Mouse (Mus musculus): ENCODE results near the gene Krtap26-1. TPM values are rescaled to one million over a fixed set of nuclear protein-coding genes. Genes with fewer than 3 reads are reported as not detected.

The Krtap26-1 gene
- not detected in 2 replicates for polyA plus RNA-seq (2012; rRNA removed; ENCODE audit: low replicate concordance)

DNA sequence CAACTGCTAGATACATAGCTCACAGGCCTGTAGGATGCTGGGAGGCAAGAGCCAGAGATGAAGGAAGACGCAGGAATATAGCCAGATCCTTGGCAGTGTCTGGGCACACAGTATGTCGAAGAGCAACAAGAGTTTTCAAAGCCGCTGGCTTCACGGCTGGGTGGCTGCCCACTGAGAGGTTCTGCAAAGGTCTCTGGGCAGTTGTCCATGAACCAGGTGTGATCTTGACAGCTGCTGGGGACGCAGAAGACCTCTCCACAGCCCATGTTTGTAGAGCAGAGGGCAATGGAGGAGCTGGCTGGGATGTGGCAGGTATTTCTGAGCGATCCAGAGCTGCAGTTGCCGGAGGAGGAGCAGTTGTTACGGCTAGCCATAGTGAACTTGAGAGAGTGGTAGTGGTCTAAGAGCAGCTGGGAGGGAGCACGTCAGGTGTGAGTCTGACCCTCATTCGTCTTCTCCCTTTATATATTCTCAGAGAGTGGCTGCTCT is at the start of gene Krtap26-1:
Krtap26-1 (minus strand) TSS at position 439 of the 489 bp plus-strand sequence.

DNA sequence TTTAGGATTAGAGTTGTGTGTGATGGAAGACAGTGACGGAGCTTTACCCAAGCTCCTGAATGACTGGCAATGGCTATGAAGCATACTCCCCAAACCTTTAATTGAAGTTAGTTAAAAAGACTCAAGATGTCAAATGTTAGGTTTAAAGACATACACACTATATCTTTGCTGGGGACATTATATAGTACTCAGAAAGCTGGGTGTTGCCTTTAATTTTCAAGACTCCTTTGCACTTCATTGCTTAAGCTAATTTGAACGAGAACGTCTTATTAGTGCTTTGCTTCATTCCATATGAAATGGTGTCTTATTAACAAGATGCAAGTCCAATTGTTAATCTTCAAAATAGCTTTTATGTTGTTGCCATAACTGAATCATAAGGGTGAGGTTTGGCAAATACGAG is 24.0 kb upstream of the Krtap26-1 start, which contains the start of gene Krtap27-1:
Krtap27-1 (minus strand) TSS at position 101 of the 400 bp plus-strand sequence.

GRCm38 (mm10) chr16:88627566-88627965 is 20.0 kb downstream of the Krtap26-1 start, which contains the start of gene 2310079G19Rik:
TSS of gene 2310079G19Rik (minus strand) at chr16:88627666.

GRCm38 (mm10) chr16:88611922-88612321 is 35.7 kb downstream of the Krtap26-1 start, which contains the start of gene Krtap24-1:
TSS of gene Krtap24-1 (minus strand) at chr16:88612279.

Other genes with a start within 250 kb of the Krtap26-1 start
- gene Cldn17, start 140.8 kb downstream of the Krtap26-1 start, polyA plus RNA-seq (2012; rRNA removed; ENCODE audit: low replicate concordance), result not detected in 2 replicates
- 2.8 and 4.9 TPM in 2 replicates for gene Cldn8, start 84.6 kb downstream of the Krtap26-1 start, polyA plus RNA-seq (2012; rRNA removed; ENCODE audit: low replicate concordance)
- gene Krtap24-1, start 35.5 kb downstream of the Krtap26-1 start, polyA plus RNA-seq (2012; rRNA removed; ENCODE audit: low replicate concordance), result not detected in 2 replicates
- not detected in 2 replicates for gene 2310079G19Rik, start 20.1 kb downstream of the Krtap26-1 start, polyA plus RNA-seq (2012; rRNA removed; ENCODE audit: low replicate concordance)
- not detected in 2 replicates for gene Krtap27-1, start 23.9 kb upstream of the Krtap26-1 start, polyA plus RNA-seq (2012; rRNA removed; ENCODE audit: low replicate concordance)
- not detected in 2 replicates for gene 2310061N02Rik, start 60.2 kb upstream of the Krtap26-1 start, polyA plus RNA-seq (2012; rRNA removed; ENCODE audit: low replicate concordance)
- gene Krtap13-1, start 81.1 kb upstream of the Krtap26-1 start, polyA plus RNA-seq (2012; rRNA removed; ENCODE audit: low replicate concordance), result not detected in 2 replicates
- gene Krtap13, start 103.8 kb upstream of the Krtap26-1 start, polyA plus RNA-seq (2012; rRNA removed; ENCODE audit: low replicate concordance), result not detected in 2 replicates
- gene 2310034C09Rik, start 111.1 kb upstream of the Krtap26-1 start, polyA plus RNA-seq (2012; rRNA removed; ENCODE audit: low replicate concordance), result not detected in 2 replicates
- not detected in 2 replicates for gene 2310057N15Rik, start 126.4 kb upstream of the Krtap26-1 start, polyA plus RNA-seq (2012; rRNA removed; ENCODE audit: low replicate concordance)
- not detected in 2 replicates for gene Gm5965, start 130.1 kb upstream of the Krtap26-1 start, polyA plus RNA-seq (2012; rRNA removed; ENCODE audit: low replicate concordance)
- not detected in 2 replicates for gene Gm20741, start 164.4 kb upstream of the Krtap26-1 start, polyA plus RNA-seq (2012; rRNA removed; ENCODE audit: low replicate concordance)
- gene Krtap15, start 172.4 kb upstream of the Krtap26-1 start, polyA plus RNA-seq (2012; rRNA removed; ENCODE audit: low replicate concordance), result not detected in 2 replicates
- gene Krtap14, start 178.3 kb upstream of the Krtap26-1 start, polyA plus RNA-seq (2012; rRNA removed; ENCODE audit: low replicate concordance), result not detected in 2 replicates
- not detected in 2 replicates for gene Krtap19-1, start 221.6 kb upstream of the Krtap26-1 start, polyA plus RNA-seq (2012; rRNA removed; ENCODE audit: low replicate concordance)
- gene Krtap19-2, start 226.5 kb upstream of the Krtap26-1 start, polyA plus RNA-seq (2012; rRNA removed; ENCODE audit: low replicate concordance), result not detected in 2 replicates
- gene Krtap19-3, start 230.2 kb upstream of the Krtap26-1 start, polyA plus RNA-seq (2012; rRNA removed; ENCODE audit: low replicate concordance), result not detected in 2 replicates
- not detected in 2 replicates for gene Krtap19-4, start 237.3 kb upstream of the Krtap26-1 start, polyA plus RNA-seq (2012; rRNA removed; ENCODE audit: low replicate concordance)
- not detected in 2 replicates for gene Krtap19-5, start 248.7 kb upstream of the Krtap26-1 start, polyA plus RNA-seq (2012; rRNA removed; ENCODE audit: low replicate concordance)